In the genomic region with DNA sequence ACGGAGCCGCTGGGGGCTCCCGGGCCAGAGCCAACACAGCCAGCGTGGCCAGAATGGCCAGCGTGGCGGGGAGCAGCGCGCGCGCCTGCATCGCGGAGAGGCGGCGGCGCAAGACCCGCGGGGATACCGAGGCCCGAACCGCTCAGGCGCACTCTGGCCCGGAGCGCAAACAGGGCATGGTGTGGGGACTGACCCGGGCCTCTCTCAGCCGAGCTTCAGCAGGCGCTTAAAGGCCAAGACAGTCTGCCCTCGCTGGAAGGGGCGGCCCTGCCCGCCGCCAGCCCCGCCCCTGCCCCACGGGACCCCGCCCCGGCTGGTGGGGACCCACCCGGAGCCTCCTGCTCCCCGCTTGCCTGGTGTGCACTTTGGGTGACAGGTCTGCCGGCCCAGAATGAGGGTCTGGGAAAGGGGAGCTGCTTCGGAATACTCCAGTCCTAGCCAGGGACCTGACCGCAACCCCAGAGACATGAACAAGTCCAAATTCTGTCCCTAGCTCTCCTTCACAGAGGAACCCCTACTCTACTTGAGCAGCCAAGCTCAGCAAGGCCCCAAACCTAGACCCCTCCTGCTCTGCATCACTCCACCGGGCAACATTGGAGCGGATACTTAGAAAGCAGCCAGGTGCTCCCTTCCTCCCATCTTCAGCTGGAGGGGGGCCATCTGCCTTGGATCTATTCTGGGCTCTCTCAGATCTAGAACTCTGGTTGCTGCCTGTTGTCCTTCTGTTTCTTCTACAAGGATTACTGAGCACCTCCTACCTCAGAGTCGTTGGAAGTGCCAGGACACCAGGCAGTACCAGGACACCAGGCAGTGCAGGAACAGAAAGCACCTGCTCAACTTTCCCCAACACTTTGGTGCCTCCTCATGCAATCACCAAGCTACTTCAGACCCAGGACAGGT, we compare ENCODE assay signal across 9 mouse cellular contexts. TPM values are rescaled to one million over a fixed set of nuclear protein-coding genes. Genes with fewer than 3 reads are reported as not detected.
A peak's percentile ranks its signal among the peaks of the same experiment; 100 is the strongest.
DNase-seq lines count a peak whose midpoint lies in the region; ATAC-seq lines count a peak whose summit lies in the region.
"Had no signal": no experiment of that assay in that cellular context is flagged by ENCODE, and none has a peak within 500 bp of the region (broad histone marks: within the 10 kb centered on the region; RNA-seq: fewer than 3 reads in every experiment).

A gene (minus strand): TSS at position 527 of the 900 bp plus-strand sequence.

- H3K36me3 ChIP-seq in kidney, embryonic 14.5 days (ENCODE audit: control insufficient read depth, insufficient read depth, low read length): no peaks in the 10 kb centered on the region
- no peaks in the 10 kb centered on the region for H3K36me3 ChIP-seq in hindbrain, embryonic 16.5 days (ENCODE audit: control insufficient read depth, insufficient read depth, low read length)
- H3K36me3 ChIP-seq in lung, embryonic 16.5 days (ENCODE audit: control insufficient read depth, insufficient read depth, low read length): no peaks in the 10 kb centered on the region

- H3K4me3 ChIP-seq in kidney, embryonic 14.5 days (ENCODE audit: low read length): peak within 1 kb of the TSS; percentile 42
- peak within 1 kb of the TSS; percentile 47 for H3K4me3 ChIP-seq in hindbrain, embryonic 16.5 days (ENCODE audit: low read length)
- peak within 1 kb of the TSS; percentile 51 for H3K4me3 ChIP-seq in lung, embryonic 16.5 days (ENCODE audit: low read length)
- H3K4me3 ChIP-seq: erythroblast, embryonic 14.5 days had no signal

- peak within 1 kb of the TSS; percentile 95 for H3K4me2 ChIP-seq in kidney, embryonic 14.5 days (replicated peaks; ENCODE audit: low read depth, low read length)
- H3K4me2 ChIP-seq in hindbrain, embryonic 16.5 days (ENCODE audit: low read length): peak within 1 kb of the TSS; percentile 85
- peak within 1 kb of the TSS; percentile 79 for H3K4me2 ChIP-seq in lung, embryonic 16.5 days (ENCODE audit: low read depth, low read length)

- H3K9ac ChIP-seq in kidney, embryonic 14.5 days (ENCODE audit: low read depth, low read length): peak within 1 kb of the TSS; percentile 56
- peak within 1 kb of the TSS; percentile 63 for H3K9ac ChIP-seq in hindbrain, embryonic 16.5 days (ENCODE audit: low read depth, low read length)
- peak within 1 kb of the TSS; percentile 66 for H3K9ac ChIP-seq in lung, embryonic 16.5 days (ENCODE audit: low read length)

- DNase-seq in kidney, adult 18-20 months: no peak
- DNase-seq in adrenal gland, postnatal 10 days: peak; percentile 75
- peak; percentile 81 for DNase-seq in gastrocnemius, postnatal 25 days
- peak; percentile 81 for DNase-seq in testis, postnatal 10 days (ENCODE audit: low spot score)
- no peak for DNase-seq in adipocyte (ENCODE audit: low spot score)

- H3K27ac ChIP-seq in kidney, embryonic 14.5 days (ENCODE audit: low read depth, low read length): no peak within 1 kb of the TSS
- H3K27ac ChIP-seq in hindbrain, embryonic 16.5 days (ENCODE audit: low read depth, low read length): no peak within 1 kb of the TSS
- no peak within 1 kb of the TSS for H3K27ac ChIP-seq in lung, embryonic 16.5 days (ENCODE audit: low read length)

- H3K9me3 ChIP-seq in kidney, embryonic 14.5 days (ENCODE audit: control insufficient read depth, low read length): no peaks in the 10 kb centered on the region
- H3K9me3 ChIP-seq in hindbrain, embryonic 16.5 days (ENCODE audit: control insufficient read depth, low read length): no peaks in the 10 kb centered on the region
- no peaks in the 10 kb centered on the region for H3K9me3 ChIP-seq in lung, embryonic 16.5 days (ENCODE audit: control insufficient read depth, low read length)

- H3K27me3 ChIP-seq in kidney, embryonic 14.5 days (ENCODE audit: control insufficient read depth, insufficient read depth, low read length): peaks cover 17% of the 10 kb centered on the region
- peaks cover 33% of the 10 kb centered on the region for H3K27me3 ChIP-seq in hindbrain, embryonic 16.5 days (replicated peaks; ENCODE audit: control insufficient read depth, insufficient read depth, low read length)
- H3K27me3 ChIP-seq in lung, embryonic 16.5 days (ENCODE audit: control insufficient read depth, insufficient read depth, low read depth, low read length): peaks cover 15% of the 10 kb centered on the region

- H3K4me1 ChIP-seq in kidney, embryonic 14.5 days (ENCODE audit: control insufficient read depth, insufficient read depth, low read length): peaks cover 9% of the 10 kb centered on the region
- peaks cover 5% of the 10 kb centered on the region for H3K4me1 ChIP-seq in hindbrain, embryonic 16.5 days (ENCODE audit: control insufficient read depth, insufficient read depth, low read depth, low read length)
- peaks cover 8% of the 10 kb centered on the region for H3K4me1 ChIP-seq in lung, embryonic 16.5 days (replicated peaks; ENCODE audit: control insufficient read depth, insufficient read depth, low read length)

- ATAC-seq in kidney, embryonic 14.5 days (ENCODE audit: low FRiP score, low TSS enrichment): peak; percentile 53; the same call in 1 of the 2 replicates
- ATAC-seq in hindbrain, embryonic 16.5 days: peak; percentile 69; the same call in 1 of the 2 replicates
- ATAC-seq in lung, embryonic 16.5 days (ENCODE audit: low read depth): peak; percentile 78

- 11% methylated on average over 38 of the region's 42 CpGs for WGBS in kidney, embryonic 14.5 days
- WGBS in hindbrain, embryonic 16.5 days: 13% methylated on average over 40 of the region's 42 CpGs
- WGBS in lung, embryonic 16.5 days: 13% methylated on average over 26 of the region's 42 CpGs

RNA-seq across cellular contexts. Expression of the gene that starts here (rescaled TPM):
- 7.0 and 8.6 TPM in 2 replicates for polyA plus RNA-seq in kidney, embryonic 14.5 days (2014; fragmentation: Nextera tagmentation; extraction: Ambion mirVana)
- total RNA-seq in adrenal gland, postnatal 10 days (2021): 10 to 100 TPM; 51.0 to 61.0 TPM
- 10 to 100 TPM; 37.4 to 46.7 TPM for total RNA-seq in gastrocnemius, postnatal 25 days (2021)
- polyA plus RNA-seq in hindbrain, embryonic 16.5 days (2015; fragmentation: Nextera tagmentation; extraction: Ambion mirVana): 17.3 and 25.5 TPM in 2 replicates
- polyA plus RNA-seq in lung, embryonic 16.5 days (2015; fragmentation: Nextera tagmentation; extraction: Ambion mirVana): 36.9 and 37.9 TPM in 2 replicates
- polyA plus RNA-seq: erythroblast, embryonic 14.5 days had no signal

Comparison
In these comparisons a context has a peak if more than half of its experiments do, and no peak if none do; other contexts are left out.
1. DNase-seq: peak in adrenal gland, postnatal 10 days (single experiment), gastrocnemius, postnatal 25 days (single experiment) and testis, postnatal 10 days (single experiment); none in kidney, adult 18-20 months (single experiment) and adipocyte (single experiment).
2. Peak in every context shown above with its lines, with median percentiles within 50 percentile points of each other: ATAC-seq, H3K4me2 ChIP-seq, H3K4me3 ChIP-seq and H3K9ac ChIP-seq.